Mouse (Mus musculus) A20 (cell line): ENCODE measurements at regions not wholly inside any gene's neighbourhood (a gene's known extent, or its start where the extent isn't known, plus 50 kb on each side); places are given as distances from the start of the nearest gene placed in this dataset.
"Not testable (repeated sequence)": the region's sequence is repeated elsewhere in the genome, so short reads cannot be mapped to it uniquely, and the experiment has no call there.

Experiments
- DNase-seq: peaks from one replicate; pipeline ENCODE4 v3.0.0-alpha.2; 2011; ENCODE audit warnings: low read depth, low spot score

- DNase-seq: no peak
These were observed 858.6 kb downstream of the Adgrl3 start for GRCm38 (mm10) chr5:81878563-81878962.

GRCm38 (mm10) chr5:81893358-81893757 lies 873.4 kb downstream of the Adgrl3 start:
- DNase-seq: no peak

GRCm38 (mm10) chr5:81909368-81909767 lies 889.4 kb downstream of the Adgrl3 start:
- no peak for DNase-seq

- no peak for DNase-seq
These were observed 890.0 kb downstream of the Adgrl3 start for GRCm38 (mm10) chr5:81909964-81910363.

GRCm38 (mm10) chr5:81916667-81917066 lies 896.7 kb downstream of the Adgrl3 start:
- no peak for DNase-seq

- DNase-seq: no peak
These were observed 920.9 kb downstream of the Adgrl3 start for GRCm38 (mm10) chr5:81940798-81941197.

- DNase-seq: no peak
These were observed 950.0 kb downstream of the Adgrl3 start for GRCm38 (mm10) chr5:81969685-81970524.

GRCm38 (mm10) chr5:81970525-81971011 lies 950.6 kb downstream of the Adgrl3 start:
- no peak for DNase-seq

GRCm38 (mm10) chr5:81976515-81976914 lies 956.6 kb downstream of the Adgrl3 start:
- no peak for DNase-seq

- no peak for DNase-seq
These were observed 963.4 kb downstream of the Adgrl3 start for GRCm38 (mm10) chr5:81983351-81983750.

- DNase-seq: no peak
These were observed 968.1 kb downstream of the Adgrl3 start for GRCm38 (mm10) chr5:81988069-81988468.

GRCm38 (mm10) chr5:82007955-82008354 lies 988.0 kb downstream of the Adgrl3 start:
- DNase-seq: no peak

GRCm38 (mm10) chr5:82024126-82024525 lies 1004.2 kb downstream of the Adgrl3 start:
- no peak for DNase-seq

GRCm38 (mm10) chr5:82034776-82035175 lies 1014.8 kb downstream of the Adgrl3 start:
- DNase-seq: no peak

GRCm38 (mm10) chr5:82046106-82046505 lies 1026.2 kb downstream of the Adgrl3 start:
- no peak for DNase-seq

GRCm38 (mm10) chr5:82059108-82059838 lies 1039.3 kb downstream of the Adgrl3 start:
- no peak for DNase-seq

GRCm38 (mm10) chr5:82060679-82061078 lies 1040.7 kb downstream of the Adgrl3 start:
- DNase-seq: peak; percentile 8

GRCm38 (mm10) chr5:82069221-82069620 lies 1049.3 kb downstream of the Adgrl3 start:
- not testable (repeated sequence) for DNase-seq

- no peak for DNase-seq
These were observed 1069.5 kb downstream of the Adgrl3 start for GRCm38 (mm10) chr5:82089401-82089800.

- no peak for DNase-seq
These were observed 1083.3 kb downstream of the Adgrl3 start for GRCm38 (mm10) chr5:82103056-82103807.

- no peak for DNase-seq
These were observed 1083.9 kb downstream of the Adgrl3 start for GRCm38 (mm10) chr5:82103857-82104256.

GRCm38 (mm10) chr5:82125921-82126459 lies 1106.1 kb downstream of the Adgrl3 start:
- DNase-seq: no peak
